Mouse (Mus musculus): ENCODE results near the gene Mrpl30. TPM values are rescaled to one million over a fixed set of nuclear protein-coding genes. Genes with fewer than 3 reads are reported as not detected.

Mrpl30 gene
- polyA plus RNA-seq, 1 experiment, result 56.4 TPM

- Histone ChIP-seq H3K4me3 (ENCODE audit: control insufficient read depth, insufficient read depth, low read length) (no peak overlapping the region), H3K36me3 (ENCODE audit: control insufficient read depth, insufficient read depth, low read length) (no peaks in the 10 kb centered on the region), H3K27me3 (ENCODE audit: control insufficient read depth, insufficient read depth, low read length) (no peaks in the 10 kb centered on the region), H3K4me1 (replicated peaks; ENCODE audit: control insufficient read depth, insufficient read depth, low read length) (no peaks in the 10 kb centered on the region), H3K27ac (ENCODE audit: control insufficient read depth, insufficient read depth, low read length) (no peak overlapping the region)
- TF ChIP-seq CTCF (IDR thresholded peaks at IDR 0.05; ENCODE audit: borderline replicate concordance, control insufficient read depth, extremely low read depth, insufficient read depth, low read length, poor library complexity), result no peak
- TF ChIP-seq POLR2A (IDR thresholded peaks at IDR 0.05; ENCODE audit: control insufficient read depth, extremely low read depth, insufficient read depth, low read length, poor library complexity), result no peak
- DNase-seq, result no peak
- 83% methylated on average over 13 of the region's 13 CpGs for WGBS
Measured at GRCm38 (mm10) chr1:37917666-37918065, 27.4 kb downstream of the Mrpl30 start.

- TF ChIP-seq CTCF (IDR thresholded peaks at IDR 0.05; ENCODE audit: borderline replicate concordance, control insufficient read depth, extremely low read depth, insufficient read depth, low read length, poor library complexity), result no peak
- no peak for TF ChIP-seq POLR2A (IDR thresholded peaks at IDR 0.05; ENCODE audit: control insufficient read depth, extremely low read depth, insufficient read depth, low read length, poor library complexity)
- H3K36me3 ChIP-seq (ENCODE audit: control insufficient read depth, insufficient read depth, low read length), result no peaks in the 10 kb centered on the region
- no peak overlapping the region for H3K4me3 ChIP-seq (ENCODE audit: control insufficient read depth, insufficient read depth, low read length)
- 86% methylated on average over 6 of the region's 6 CpGs for WGBS
- H3K27me3 ChIP-seq (ENCODE audit: control insufficient read depth, insufficient read depth, low read length), result no peaks in the 10 kb centered on the region
- DNase-seq, result no peak
- no peaks in the 10 kb centered on the region for H3K4me1 ChIP-seq (replicated peaks; ENCODE audit: control insufficient read depth, insufficient read depth, low read length)
- H3K27ac ChIP-seq (ENCODE audit: control insufficient read depth, insufficient read depth, low read length), result no peak overlapping the region
Measured at GRCm38 (mm10) chr1:37918096-37918495, 27.8 kb downstream of the Mrpl30 start.

DNA sequence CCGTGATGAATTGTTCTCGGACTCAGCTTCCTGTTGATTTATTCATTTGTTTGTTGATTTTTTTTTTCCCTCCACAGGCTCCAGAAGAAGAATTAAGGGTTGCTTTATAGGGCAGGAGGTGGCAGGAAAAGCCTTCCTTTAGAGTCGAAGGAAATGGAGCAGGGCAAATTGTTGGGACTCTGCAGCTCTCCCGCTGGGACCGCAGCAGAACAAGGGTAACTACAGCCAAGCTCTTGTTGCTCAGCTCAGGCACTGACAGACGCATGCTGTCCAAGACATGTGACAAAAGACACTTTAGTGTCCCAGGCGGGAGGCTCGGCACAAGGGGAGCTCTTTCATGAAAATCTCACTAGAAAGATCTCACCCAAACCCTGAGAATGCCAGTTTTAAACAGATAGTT, 32.3 kb downstream of the Mrpl30 start:
- H3K4me3 ChIP-seq (ENCODE audit: control insufficient read depth, insufficient read depth, low read length), result no peak overlapping the region
- H3K27ac ChIP-seq (ENCODE audit: control insufficient read depth, insufficient read depth, low read length), result no peak overlapping the region
- H3K36me3 ChIP-seq (ENCODE audit: control insufficient read depth, insufficient read depth, low read length), result no peaks in the 10 kb centered on the region
- DNase-seq, result no peak
- no peaks in the 10 kb centered on the region for H3K27me3 ChIP-seq (ENCODE audit: control insufficient read depth, insufficient read depth, low read length)
- 67% methylated on average over 8 of the region's 8 CpGs for WGBS
- no peaks in the 10 kb centered on the region for H3K4me1 ChIP-seq (replicated peaks; ENCODE audit: control insufficient read depth, insufficient read depth, low read length)
- TF ChIP-seq POLR2A (IDR thresholded peaks at IDR 0.05; ENCODE audit: control insufficient read depth, extremely low read depth, insufficient read depth, low read length, poor library complexity) (no peak), CTCF (IDR thresholded peaks at IDR 0.05; ENCODE audit: borderline replicate concordance, control insufficient read depth, extremely low read depth, insufficient read depth, low read length, poor library complexity) (no peak)

- WGBS, result 87% methylated on average over 8 of the region's 8 CpGs
- no peak for DNase-seq
- Histone ChIP-seq H3K4me1 (replicated peaks; ENCODE audit: control insufficient read depth, insufficient read depth, low read length) (no peaks in the 10 kb centered on the region), H3K27ac (ENCODE audit: control insufficient read depth, insufficient read depth, low read length) (no peak overlapping the region), H3K27me3 (ENCODE audit: control insufficient read depth, insufficient read depth, low read length) (no peaks in the 10 kb centered on the region), H3K36me3 (ENCODE audit: control insufficient read depth, insufficient read depth, low read length) (no peaks in the 10 kb centered on the region), H3K4me3 (ENCODE audit: control insufficient read depth, insufficient read depth, low read length) (no peak overlapping the region)
- no peak for TF ChIP-seq POLR2A (IDR thresholded peaks at IDR 0.05; ENCODE audit: control insufficient read depth, extremely low read depth, insufficient read depth, low read length, poor library complexity)
- TF ChIP-seq CTCF (IDR thresholded peaks at IDR 0.05; ENCODE audit: borderline replicate concordance, control insufficient read depth, extremely low read depth, insufficient read depth, low read length, poor library complexity), result no peak
Measured at GRCm38 (mm10) chr1:37925971-37926370, 35.7 kb downstream of the Mrpl30 start.

DNA sequence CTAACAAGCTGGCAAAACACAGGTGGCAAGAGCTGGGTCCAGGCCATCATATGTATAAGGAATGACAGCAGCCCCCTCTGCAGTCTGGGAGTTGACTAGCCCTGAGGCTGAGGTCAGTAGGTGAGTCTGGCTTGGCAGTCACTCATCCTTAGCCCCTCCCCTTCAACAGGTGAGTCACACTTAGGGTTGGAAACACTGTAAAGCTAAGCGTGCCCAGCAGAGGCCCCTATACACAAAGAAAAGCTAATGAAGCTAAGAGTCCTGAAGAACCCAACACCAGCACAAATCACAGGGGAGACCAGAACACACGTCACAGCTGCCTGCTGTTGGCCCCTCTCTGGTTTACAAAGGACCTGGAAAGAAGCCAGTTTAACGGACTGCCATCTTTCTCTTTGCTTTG, 41.5 kb downstream of the Mrpl30 start:
- no peaks in the 10 kb centered on the region for H3K4me1 ChIP-seq (replicated peaks; ENCODE audit: control insufficient read depth, insufficient read depth, low read length)
- no peak overlapping the region for H3K27ac ChIP-seq (ENCODE audit: control insufficient read depth, insufficient read depth, low read length)
- TF ChIP-seq CTCF (IDR thresholded peaks at IDR 0.05; ENCODE audit: borderline replicate concordance, control insufficient read depth, extremely low read depth, insufficient read depth, low read length, poor library complexity) (no peak), POLR2A (IDR thresholded peaks at IDR 0.05; ENCODE audit: control insufficient read depth, extremely low read depth, insufficient read depth, low read length, poor library complexity) (no peak)
- 16% methylated on average over 3 of the region's 3 CpGs for WGBS
- H3K27me3 ChIP-seq (ENCODE audit: control insufficient read depth, insufficient read depth, low read length), result no peaks in the 10 kb centered on the region
- no peak overlapping the region for H3K4me3 ChIP-seq (ENCODE audit: control insufficient read depth, insufficient read depth, low read length)
- no peak for DNase-seq
- H3K36me3 ChIP-seq (ENCODE audit: control insufficient read depth, insufficient read depth, low read length), result no peaks in the 10 kb centered on the region

Other genes starting within 250 kb of the Mrpl30 start
- gene 2010300C02Rik, start 170.4 kb upstream of the Mrpl30 start, polyA plus RNA-seq (2012; rRNA removed), result 6.1 and 6.6 TPM in 2 replicates
- 0.97 and 0.99 TPM in 2 replicates for gene Tsga10, start 24.0 kb upstream of the Mrpl30 start, polyA plus RNA-seq (2012; rRNA removed)
- 1.3 and 1.6 TPM in 2 replicates for gene Lipt1, start 18.7 kb upstream of the Mrpl30 start, polyA plus RNA-seq (2012; rRNA removed)
- 13.7 and 20.0 TPM in 2 replicates for gene Mitd1, start 66 bp upstream of the Mrpl30 start, polyA plus RNA-seq (2012; rRNA removed)
- gene Lyg2, start 26.0 kb downstream of the Mrpl30 start, polyA plus RNA-seq (2012; rRNA removed), result 0.04 and 0.13 TPM in 2 replicates
- gene Lyg1, start 67.3 kb downstream of the Mrpl30 start, polyA plus RNA-seq (2012; rRNA removed), result not detected in 2 replicates
- gene Txndc9, start 107.4 kb downstream of the Mrpl30 start, polyA plus RNA-seq (2012; rRNA removed), result 12.3 and 15.3 TPM in 2 replicates
- gene Eif5b, start 107.5 kb downstream of the Mrpl30 start, polyA plus RNA-seq (2012; rRNA removed), result 5.1 and 6.7 TPM in 2 replicates
- 15.7 and 16.5 TPM in 2 replicates for gene Rev1, start 239.3 kb downstream of the Mrpl30 start, polyA plus RNA-seq (2012; rRNA removed)